Mouse (Mus musculus): Measurements from ENCODE around the gene Fuom. TPM values are rescaled to one million over a fixed set of nuclear protein-coding genes. Genes with fewer than 3 reads are reported as not detected.

Gene Fuom
- polyA plus RNA-seq, 1 experiment from 2014 or later: 75.8 TPM

DNA sequence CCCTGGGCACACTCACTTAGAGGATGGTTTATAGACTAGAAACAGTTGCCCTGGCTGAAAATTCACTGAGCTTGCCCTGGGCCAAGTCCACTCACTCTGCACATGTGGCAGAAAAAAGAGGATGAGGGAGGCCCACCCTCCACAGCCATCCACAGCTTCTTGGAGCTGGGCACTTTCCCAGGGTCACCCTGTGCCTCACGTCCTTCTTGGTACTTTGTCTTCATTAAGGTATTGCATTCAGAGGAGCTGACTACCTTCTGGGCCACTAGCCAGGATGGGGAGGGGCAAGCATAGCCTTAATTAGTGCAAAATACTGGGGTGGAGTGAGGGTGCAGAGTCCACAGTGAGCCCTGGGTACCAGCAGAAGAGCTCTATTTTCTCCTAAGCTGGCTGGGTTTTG lies 6.7 kb downstream of the Fuom start:
- Histone ChIP-seq H3K36me3 (replicated peaks; ENCODE audit: insufficient read depth, low read length) (peaks cover 5% of the 10 kb centered on the region; the same call in 1 of the 2 replicates), H3K4me2 (ENCODE audit: low read depth, low read length) (no peak overlapping the region), H3K4me1 (ENCODE audit: insufficient read depth) (peaks cover 7% of the 10 kb centered on the region), H3K4me3 (ENCODE audit: low read depth, low read length) (no peak overlapping the region), H3K27ac (ENCODE audit: low read depth) (no peak overlapping the region), H3K27me3 (ENCODE audit: insufficient read depth, low read length) (no peaks in the 10 kb centered on the region), H3K9me3 (ENCODE audit: low read length) (no peaks in the 10 kb centered on the region), H3K9ac (replicated peaks) (no peak overlapping the region)
- WGBS (ENCODE audit: insufficient replicate concordance): 57% methylated on average over 1 of the region's 1 CpGs
- TF ChIP-seq EP300 (IDR thresholded peaks at IDR 0.05; ENCODE audit: low read depth) (no peak), CTCF (IDR thresholded peaks at IDR 0.05; ENCODE audit: low read depth) (no peak)
- ATAC-seq: 0 out of 2 replicates have a peak, but pooled peaks have one; percentile 12
- no peak for DNase-seq

DNA sequence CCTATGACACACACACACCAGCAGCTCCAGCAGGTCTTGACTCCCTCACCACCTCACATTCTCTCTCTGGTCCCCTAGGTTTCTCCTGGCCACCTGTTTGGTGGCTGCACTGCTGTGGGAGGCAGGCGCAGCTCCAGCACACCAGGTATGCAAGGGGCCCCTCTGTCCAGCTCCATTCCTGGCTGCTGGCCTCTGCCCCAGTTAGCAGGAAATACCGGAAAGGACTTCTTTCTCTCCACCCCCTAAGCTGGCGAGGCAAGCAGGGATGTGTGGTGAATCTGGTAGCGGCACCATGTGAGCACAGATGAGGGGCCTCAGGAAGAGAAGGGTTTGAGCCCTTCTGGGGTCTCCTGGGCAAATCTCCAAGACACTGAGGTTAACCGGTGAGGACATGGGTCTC lies 7.3 kb downstream of the Fuom start:
- Histone ChIP-seq H3K9me3 (ENCODE audit: low read length) (no peaks in the 10 kb centered on the region), H3K4me2 (ENCODE audit: low read depth, low read length) (no peak overlapping the region), H3K27me3 (ENCODE audit: insufficient read depth, low read length) (no peaks in the 10 kb centered on the region), H3K9ac (replicated peaks) (no peak overlapping the region; the same call in 1 of the 2 replicates), H3K36me3 (replicated peaks; ENCODE audit: insufficient read depth, low read length) (peaks cover 5% of the 10 kb centered on the region; the same call in 1 of the 2 replicates), H3K4me1 (ENCODE audit: insufficient read depth) (peaks cover 7% of the 10 kb centered on the region), H3K4me3 (ENCODE audit: low read depth, low read length) (no peak overlapping the region), H3K27ac (ENCODE audit: low read depth) (no peak overlapping the region)
- TF ChIP-seq EP300 (IDR thresholded peaks at IDR 0.05; ENCODE audit: low read depth) (no peak), CTCF (IDR thresholded peaks at IDR 0.05; ENCODE audit: low read depth) (no peak)
- DNase-seq (no peak), ATAC-seq (peak; percentile 40; the same call in 1 of the 2 replicates)
- WGBS (ENCODE audit: insufficient replicate concordance): 50% methylated on average over 5 of the region's 5 CpGs

DNA sequence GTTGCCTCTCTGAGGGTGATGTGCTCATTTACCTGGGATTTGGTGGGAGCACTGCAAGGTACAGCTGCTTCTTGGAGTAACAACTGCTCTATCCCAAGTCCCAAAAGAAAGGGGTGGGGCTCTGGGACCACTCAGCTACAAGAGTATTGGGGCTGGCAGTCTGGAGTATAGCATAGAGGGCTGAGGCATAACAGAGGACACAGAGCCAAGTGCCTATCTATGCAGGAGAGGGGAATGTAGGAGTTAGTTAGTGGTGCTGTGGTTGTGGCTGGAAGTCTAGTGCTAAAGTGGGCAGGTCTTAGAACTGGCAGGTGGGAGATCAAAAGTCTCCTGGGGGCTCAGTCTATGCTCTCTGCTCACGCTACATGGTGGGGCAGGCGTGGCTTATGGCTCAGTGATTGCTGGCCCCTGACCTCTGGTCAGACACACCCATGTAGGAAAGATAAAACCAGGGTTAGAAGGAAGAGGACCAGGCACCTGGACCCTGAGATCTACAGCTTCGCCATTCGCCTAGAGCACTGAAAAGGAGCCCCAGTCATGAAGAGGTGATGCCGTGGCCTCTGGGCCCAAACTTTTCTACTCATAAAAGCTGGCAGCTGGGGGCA lies 9.2 kb downstream of the Fuom start, which contains the start of gene Prap1:
Prap1 (plus strand) TSS at position 472 of the 605 bp plus-strand sequence.
- 63% methylated on average over 5 of the region's 5 CpGs for WGBS (ENCODE audit: insufficient replicate concordance)
- Histone ChIP-seq H3K4me1 (ENCODE audit: insufficient read depth) (peaks cover 7% of the 10 kb centered on the region), H3K27me3 (ENCODE audit: insufficient read depth, low read length) (no peaks in the 10 kb centered on the region), H3K9me3 (ENCODE audit: low read length) (no peaks in the 10 kb centered on the region), H3K4me3 (ENCODE audit: low read depth, low read length) (no peak within 1 kb of the TSS), H3K9ac (replicated peaks) (no peak within 1 kb of the TSS), H3K36me3 (replicated peaks; ENCODE audit: insufficient read depth, low read length) (0 out of 2 replicates have a peak, but pooled peaks cover 2% of the 10 kb centered on the region), H3K4me2 (ENCODE audit: low read depth, low read length) (no peak within 1 kb of the TSS), H3K27ac (ENCODE audit: low read depth) (no peak within 1 kb of the TSS)
- ATAC-seq: no peak
- TF ChIP-seq CTCF (IDR thresholded peaks at IDR 0.05; ENCODE audit: low read depth) (no peak), EP300 (IDR thresholded peaks at IDR 0.05; ENCODE audit: low read depth) (no peak)
- no peak for DNase-seq

DNA sequence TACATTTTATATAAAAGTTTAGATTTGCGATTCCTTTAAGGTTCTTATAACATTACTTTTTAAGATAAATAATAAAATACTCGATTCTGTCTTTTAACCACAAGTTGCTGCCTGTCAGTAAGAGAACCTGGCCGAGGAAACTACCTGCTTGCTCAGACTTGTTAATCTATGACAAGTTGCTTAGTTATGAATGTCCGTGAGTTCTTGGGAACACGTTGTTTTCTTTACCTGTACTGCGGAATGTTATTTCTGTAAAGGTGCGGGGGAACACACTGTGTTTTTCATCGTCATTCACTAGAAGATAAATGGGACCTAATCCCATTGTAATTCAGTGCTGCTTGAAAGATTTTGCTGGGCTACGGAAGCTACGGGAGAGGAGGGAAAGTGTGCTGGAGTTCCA lies 11.6 kb downstream of the Fuom start:
- Histone ChIP-seq H3K4me1 (ENCODE audit: insufficient read depth) (peaks cover 7% of the 10 kb centered on the region), H3K9ac (replicated peaks) (no peak overlapping the region), H3K27me3 (ENCODE audit: insufficient read depth, low read length) (no peaks in the 10 kb centered on the region), H3K4me3 (ENCODE audit: low read depth, low read length) (no peak overlapping the region), H3K9me3 (ENCODE audit: low read length) (no peaks in the 10 kb centered on the region), H3K4me2 (ENCODE audit: low read depth, low read length) (no peak overlapping the region), H3K27ac (ENCODE audit: low read depth) (no peak overlapping the region), H3K36me3 (replicated peaks; ENCODE audit: insufficient read depth, low read length) (no peaks in the 10 kb centered on the region)
- 79% methylated on average over 10 of the region's 10 CpGs for WGBS (ENCODE audit: insufficient replicate concordance)
- TF ChIP-seq CTCF (IDR thresholded peaks at IDR 0.05; ENCODE audit: low read depth) (no peak), EP300 (IDR thresholded peaks at IDR 0.05; ENCODE audit: low read depth) (no peak)
- ATAC-seq (no peak), DNase-seq (no peak)

DNA sequence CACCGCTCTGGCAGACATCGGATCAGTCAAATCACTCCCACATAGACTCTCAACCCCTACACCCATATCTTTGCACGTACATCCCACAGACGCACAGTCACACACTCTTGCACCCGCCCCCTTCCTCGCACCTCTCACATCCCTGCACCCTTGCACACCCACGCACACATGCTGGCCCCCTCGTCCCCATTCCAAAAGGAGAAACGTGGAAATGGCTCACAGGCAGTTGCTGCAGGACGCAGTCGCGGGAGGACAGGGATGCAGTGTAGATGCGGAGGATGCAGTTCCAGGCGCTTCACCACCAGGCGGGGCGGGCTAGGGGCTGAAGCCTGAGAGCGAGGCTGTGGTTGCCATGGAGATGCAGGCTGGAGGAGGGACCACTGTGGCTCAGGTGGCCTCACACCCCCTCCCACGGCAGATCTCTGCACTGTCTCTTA lies 20.0 kb downstream of the Fuom start, which contains the start of gene Caly:
Caly (minus strand) TSS at position 307 of the 437 bp plus-strand sequence.
- DNase-seq (peak; percentile 45), ATAC-seq (no peak)
- H3K36me3 ChIP-seq (replicated peaks; ENCODE audit: insufficient read depth, low read length): no peaks in the 10 kb centered on the region
- no peak within 1 kb of the TSS for H3K4me2 ChIP-seq (ENCODE audit: low read depth, low read length)
- no peaks in the 10 kb centered on the region for H3K9me3 ChIP-seq (ENCODE audit: low read length)
- no peak within 1 kb of the TSS for H3K27ac ChIP-seq (ENCODE audit: low read depth)
- H3K4me1 ChIP-seq (ENCODE audit: insufficient read depth): no peaks in the 10 kb centered on the region
- H3K4me3 ChIP-seq (ENCODE audit: low read depth, low read length): no peak within 1 kb of the TSS
- 9% methylated on average over 18 of the region's 18 CpGs for WGBS (ENCODE audit: insufficient replicate concordance)
- no peak within 1 kb of the TSS for H3K9ac ChIP-seq (replicated peaks)
- H3K27me3 ChIP-seq (ENCODE audit: insufficient read depth, low read length): peaks cover 35% of the 10 kb centered on the region
- no peak for TF ChIP-seq EP300 (IDR thresholded peaks at IDR 0.05; ENCODE audit: low read depth)
- TF ChIP-seq CTCF (IDR thresholded peaks at IDR 0.05; ENCODE audit: low read depth): peak; percentile 43

DNA sequence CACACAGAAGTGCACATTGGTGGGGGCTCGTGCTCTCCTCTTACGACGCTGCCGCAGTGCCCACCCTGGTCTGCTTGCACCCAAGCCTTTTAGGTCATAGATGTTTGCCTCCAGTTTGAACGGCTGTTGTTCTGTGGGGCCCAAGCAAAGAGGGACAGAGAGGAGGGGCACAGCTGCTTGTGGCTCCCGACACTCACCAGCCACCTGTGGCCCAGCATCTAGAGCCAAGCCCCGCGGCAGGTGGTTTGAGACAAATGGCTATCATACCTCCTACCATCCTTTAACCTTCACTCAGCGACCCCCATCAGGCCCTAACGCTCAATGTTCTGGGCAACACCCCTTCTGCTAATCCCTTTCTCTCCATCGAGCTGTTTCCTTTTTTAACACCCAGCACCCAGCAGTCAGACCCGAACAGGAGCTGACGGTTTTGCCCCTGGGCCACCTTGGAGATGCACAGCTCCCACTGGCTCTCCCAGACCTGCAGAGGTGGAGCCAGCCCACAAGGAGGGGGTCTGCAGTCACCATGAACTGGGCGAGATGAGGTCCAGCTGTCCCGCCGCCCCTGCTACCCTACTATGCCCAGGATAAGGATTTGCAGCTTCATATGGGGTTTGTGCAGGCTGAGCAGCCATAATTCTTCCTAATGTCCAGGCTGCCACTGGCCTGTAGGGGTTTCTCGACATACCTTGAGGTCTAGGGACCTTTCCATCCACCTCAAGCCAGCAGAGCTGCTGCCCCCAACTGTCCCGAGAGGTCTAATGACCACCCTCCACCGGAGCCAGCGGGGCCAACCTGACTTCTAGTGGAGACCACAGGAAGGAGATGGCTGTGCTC lies 20.6 kb downstream of the Fuom start:
- Histone ChIP-seq H3K4me2 (ENCODE audit: low read depth, low read length) (no peak overlapping the region), H3K27me3 (ENCODE audit: insufficient read depth, low read length) (peaks cover 35% of the 10 kb centered on the region), H3K9me3 (ENCODE audit: low read length) (no peaks in the 10 kb centered on the region), H3K4me3 (ENCODE audit: low read depth, low read length) (no peak overlapping the region), H3K4me1 (ENCODE audit: insufficient read depth) (no peaks in the 10 kb centered on the region), H3K36me3 (replicated peaks; ENCODE audit: insufficient read depth, low read length) (no peaks in the 10 kb centered on the region), H3K9ac (replicated peaks) (no peak overlapping the region), H3K27ac (ENCODE audit: low read depth) (no peak overlapping the region)
- no peak for TF ChIP-seq CTCF (IDR thresholded peaks at IDR 0.05; ENCODE audit: low read depth)
- no peak for TF ChIP-seq EP300 (IDR thresholded peaks at IDR 0.05; ENCODE audit: low read depth)
- WGBS (ENCODE audit: insufficient replicate concordance): 20% methylated on average over 20 of the region's 20 CpGs
- DNase-seq (no peak), ATAC-seq (no peak)
